Mouse (Mus musculus): ENCODE results near the gene Inip.

- TF ChIP-seq CTCF (conservative IDR thresholded peaks at IDR 0.05; ENCODE audit: low read length) (no peak), NANOG (IDR thresholded peaks at IDR 0.05; ENCODE audit: borderline replicate concordance, low read length) (no peak), POU5F1 (IDR thresholded peaks at IDR 0.05; ENCODE audit: borderline replicate concordance, low read length) (no peak)
Measured at GRCm38 (mm10) chr4:59818498-59818897, 17.1 kb upstream of the Inip start.
